Mouse (Mus musculus) hematopoietic stem cell, adult 5-6 weeks (primary cell): Measurements from ENCODE around the gene Idh2. TPM values are rescaled to one million over a fixed set of nuclear protein-coding genes. Genes with fewer than 3 reads are reported as not detected.

Experiments used
- ATAC-seq, 2 experiments: fragments of 125-278 bp in 1 of 2; replicated peaks in 1 of 2; 2 replicates each; pipeline ENCODE4 v1.8.0; 2016 to 2017; ENCODE audit warnings: inconsistent platforms in 2 of 2, mild to moderate bottlenecking in 2 of 2, moderate number of reproducible peaks in 2 of 2, low read depth in 1 of 2, moderate TSS enrichment in 1 of 2; ENCODE audit not compliant: low FRiP score in 2 of 2, poor library complexity in 2 of 2, severe bottlenecking in 2 of 2, insufficient read depth in 1 of 2, low TSS enrichment in 1 of 2
- total RNA-seq: library from RNA; stranded (forward); fragments of 172-1452, 232-1000 nt; gene quantifications from 2 replicates; pipeline ENCODE4 v1.2.3, GENCODE M21; 2017

Idh2 gene
- 180 and 242 TPM in 2 replicates for total RNA-seq

- peak; percentile 88 to 93 for ATAC-seq
These were observed at the start of gene Idh2 for GRCm38 (mm10) chr7:80115224-80115590. Gene Idh2, minus strand, starts transcription at chr7:80115392.

GRCm38 (mm10) chr7:80160945-80161306, 45.7 kb upstream of the Idh2 start:
- peak; percentile 9 to 25; a peak in 1 of 4 replicates for ATAC-seq

- no peak for ATAC-seq
These were observed 45.2 kb upstream of the Idh2 start for GRCm38 (mm10) chr7:80160293-80160944.

GRCm38 (mm10) chr7:80158496-80159268, 43.5 kb upstream of the Idh2 start:
- no peak for ATAC-seq

- peak in 1 of 2 experiments; percentile 35; a peak in 2 of 4 replicates for ATAC-seq
These were observed 41.6 kb upstream of the Idh2 start for GRCm38 (mm10) chr7:80156711-80157227.

GRCm38 (mm10) chr7:80154689-80155088, 39.5 kb upstream of the Idh2 start:
- peak; percentile 63 to 74; a peak in 3 of 4 replicates for ATAC-seq

GRCm38 (mm10) chr7:80152756-80153155, 37.6 kb upstream of the Idh2 start:
- no peak for ATAC-seq

GRCm38 (mm10) chr7:80152152-80152551, 37.0 kb upstream of the Idh2 start:
- no peak for ATAC-seq

- no peak for ATAC-seq
These were observed 34.2 kb upstream of the Idh2 start for GRCm38 (mm10) chr7:80149356-80149755.

- peak; percentile 19; a peak in 1 of 4 replicates for ATAC-seq
These were observed 30.9 kb upstream of the Idh2 start for GRCm38 (mm10) chr7:80146077-80146476.

- no peak for ATAC-seq
These were observed 29.5 kb upstream of the Idh2 start for GRCm38 (mm10) chr7:80144695-80145094.

GRCm38 (mm10) chr7:80143331-80144273, 28.4 kb upstream of the Idh2 start:
- ATAC-seq, result peak; percentile 74 to 83

- ATAC-seq, result peak; percentile 61 to 63; a peak in 3 of 4 replicates
These were observed 25.6 kb upstream of the Idh2 start for GRCm38 (mm10) chr7:80140815-80141214.

GRCm38 (mm10) chr7:80138375-80138774, 23.2 kb upstream of the Idh2 start:
- no peak for ATAC-seq

- ATAC-seq, result no peak
These were observed 20.0 kb upstream of the Idh2 start for GRCm38 (mm10) chr7:80135173-80135532.

- peak in 1 of 2 experiments; percentile 27; a peak in 1 of 4 replicates for ATAC-seq
These were observed 19.4 kb upstream of the Idh2 start for GRCm38 (mm10) chr7:80134454-80135172.

GRCm38 (mm10) chr7:80132541-80132940, 17.3 kb upstream of the Idh2 start:
- ATAC-seq, result peak; percentile 76 to 78
